Mouse (Mus musculus): ENCODE measurements at regions not wholly inside any gene's neighbourhood (a gene's known extent, or its start where the extent isn't known, plus 50 kb on each side); places are given as distances from the start of the nearest gene placed in this dataset.
"Not testable (repeated sequence)": the region's sequence is repeated elsewhere in the genome, so short reads cannot be mapped to it uniquely, and the experiment has no call there.

GRCm38 (mm10) chr4:3068306-3069223 is 98.6 kb upstream of the Vmn1r2 start:
- peak; percentile 15 for ATAC-seq (ENCODE audit: low read depth)
- H3K4me2 ChIP-seq (ENCODE audit: low read depth, low read length): no peak overlapping the region
- H3K4me1 ChIP-seq (ENCODE audit: control insufficient read depth, insufficient read depth, low read length): no peaks in the 10 kb centered on the region
- 78% methylated on average over 6 of the region's 6 CpGs for WGBS
- H3K4me3 ChIP-seq (ENCODE audit: low read depth, low read length): no peak overlapping the region
- H3K27me3 ChIP-seq (replicated peaks; ENCODE audit: control insufficient read depth, insufficient read depth, low read length): no peaks in the 10 kb centered on the region
- peaks cover 87% of the 10 kb centered on the region for H3K9me3 ChIP-seq (ENCODE audit: control insufficient read depth, low read length)
- H3K27ac ChIP-seq (replicated peaks; ENCODE audit: low read depth, low read length): no peak overlapping the region
- DNase-seq (ENCODE audit: low spot score): no peak
- H3K36me3 ChIP-seq (ENCODE audit: control insufficient read depth, insufficient read depth, low read length): no peaks in the 10 kb centered on the region
- H3K9ac ChIP-seq (ENCODE audit: low read depth, low read length): no peak overlapping the region

DNA sequence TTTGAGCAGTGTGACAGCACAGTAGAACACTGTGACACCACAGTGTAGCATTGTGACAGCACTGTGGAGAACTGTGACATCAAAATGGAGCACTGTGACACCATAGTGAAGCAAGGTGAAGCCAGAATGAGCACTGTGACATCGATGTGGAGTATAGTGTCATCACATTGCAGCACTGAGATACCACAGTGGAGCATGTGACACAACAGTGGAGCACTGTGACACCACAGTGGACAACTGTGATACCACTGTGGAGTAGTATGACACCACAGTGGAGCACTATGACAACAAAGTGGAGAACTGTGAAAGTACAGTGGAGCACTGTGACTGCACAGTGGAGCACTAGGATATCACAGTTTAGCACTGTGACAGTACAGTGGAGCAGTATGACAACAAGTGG is 97.8 kb upstream of the Vmn1r2 start:
- Histone ChIP-seq H3K9me3 (ENCODE audit: control insufficient read depth, low read length) (peaks cover 80% of the 10 kb centered on the region), H3K27ac (replicated peaks; ENCODE audit: low read depth, low read length) (no peak overlapping the region), H3K4me3 (ENCODE audit: low read depth, low read length) (no peak overlapping the region), H3K36me3 (ENCODE audit: control insufficient read depth, insufficient read depth, low read length) (no peaks in the 10 kb centered on the region), H3K9ac (ENCODE audit: low read depth, low read length) (no peak overlapping the region), H3K27me3 (replicated peaks; ENCODE audit: control insufficient read depth, insufficient read depth, low read length) (no peaks in the 10 kb centered on the region), H3K4me1 (ENCODE audit: control insufficient read depth, insufficient read depth, low read length) (no peaks in the 10 kb centered on the region), H3K4me2 (ENCODE audit: low read depth, low read length) (no peak overlapping the region)
- DNase-seq (ENCODE audit: low spot score): no peak
- peak; percentile 42 for ATAC-seq (ENCODE audit: low read depth)
- WGBS: 62% methylated on average over 1 of the region's 1 CpGs

DNA sequence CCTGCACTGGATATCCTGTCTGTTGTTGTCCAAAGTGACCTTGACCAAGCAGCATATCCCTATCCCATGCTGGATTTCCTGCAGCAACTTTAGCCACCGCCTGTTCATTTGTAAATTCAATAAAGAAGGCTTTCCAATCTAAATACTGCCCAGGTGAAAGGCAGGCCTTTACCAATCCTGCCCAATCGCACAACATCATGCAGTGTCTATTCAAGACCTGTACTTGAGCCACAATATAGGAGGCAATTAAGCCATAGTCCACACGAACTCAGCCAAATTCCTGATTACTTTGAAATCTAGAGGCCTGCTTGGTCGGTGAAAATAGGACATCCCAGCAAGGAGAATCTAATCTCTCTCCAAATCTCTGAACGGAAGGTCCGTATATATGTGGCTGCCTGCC is 95.8 kb upstream of the Vmn1r2 start:
- not testable (repeated sequence) for H3K36me3 ChIP-seq (ENCODE audit: control insufficient read depth, insufficient read depth, low read length); H3K4me1 ChIP-seq (ENCODE audit: control insufficient read depth, insufficient read depth, low read length); H3K4me2 ChIP-seq (ENCODE audit: low read depth, low read length); DNase-seq (ENCODE audit: low spot score); ATAC-seq (ENCODE audit: low read depth); H3K4me3 ChIP-seq (ENCODE audit: low read depth, low read length); H3K27me3 ChIP-seq (replicated peaks; ENCODE audit: control insufficient read depth, insufficient read depth, low read length); H3K27ac ChIP-seq (replicated peaks; ENCODE audit: low read depth, low read length); H3K9ac ChIP-seq (ENCODE audit: low read depth, low read length)
- 69% methylated on average over 6 of the region's 6 CpGs for WGBS
- H3K9me3 ChIP-seq (ENCODE audit: control insufficient read depth, low read length): peaks cover 60% of the 10 kb centered on the region

DNA sequence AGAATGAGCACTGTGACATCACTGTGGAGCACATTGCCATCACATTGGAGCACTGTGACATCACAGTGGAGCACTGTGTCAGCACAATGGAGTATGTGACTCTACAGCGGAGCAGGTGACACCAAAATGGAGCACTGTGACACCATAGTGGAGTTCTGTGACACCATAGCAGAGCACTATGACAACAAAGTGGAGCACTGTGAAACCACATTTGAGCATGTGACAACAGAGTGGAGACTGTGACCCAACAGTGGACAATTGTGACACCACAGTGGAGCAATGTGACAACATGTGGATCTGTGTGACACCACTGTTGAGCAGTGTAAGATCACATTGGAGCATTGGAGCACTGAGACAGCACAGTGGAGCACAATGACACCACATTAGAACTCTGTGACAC is 87.2 kb upstream of the Vmn1r2 start:
- no peaks in the 10 kb centered on the region for H3K27me3 ChIP-seq (replicated peaks; ENCODE audit: control insufficient read depth, insufficient read depth, low read length)
- H3K36me3 ChIP-seq (ENCODE audit: control insufficient read depth, insufficient read depth, low read length): no peaks in the 10 kb centered on the region
- no peak overlapping the region for H3K4me2 ChIP-seq (ENCODE audit: low read depth, low read length)
- ATAC-seq (ENCODE audit: low read depth) (no peak), DNase-seq (ENCODE audit: low spot score) (no peak)
- no peak overlapping the region for H3K27ac ChIP-seq (replicated peaks; ENCODE audit: low read depth, low read length)
- WGBS: 93% methylated on average over 1 of the region's 1 CpGs
- H3K4me3 ChIP-seq (ENCODE audit: low read depth, low read length): no peak overlapping the region
- H3K9ac ChIP-seq (ENCODE audit: low read depth, low read length): no peak overlapping the region
- H3K9me3 ChIP-seq (ENCODE audit: control insufficient read depth, low read length): peaks cover 58% of the 10 kb centered on the region
- no peaks in the 10 kb centered on the region for H3K4me1 ChIP-seq (ENCODE audit: control insufficient read depth, insufficient read depth, low read length)

DNA sequence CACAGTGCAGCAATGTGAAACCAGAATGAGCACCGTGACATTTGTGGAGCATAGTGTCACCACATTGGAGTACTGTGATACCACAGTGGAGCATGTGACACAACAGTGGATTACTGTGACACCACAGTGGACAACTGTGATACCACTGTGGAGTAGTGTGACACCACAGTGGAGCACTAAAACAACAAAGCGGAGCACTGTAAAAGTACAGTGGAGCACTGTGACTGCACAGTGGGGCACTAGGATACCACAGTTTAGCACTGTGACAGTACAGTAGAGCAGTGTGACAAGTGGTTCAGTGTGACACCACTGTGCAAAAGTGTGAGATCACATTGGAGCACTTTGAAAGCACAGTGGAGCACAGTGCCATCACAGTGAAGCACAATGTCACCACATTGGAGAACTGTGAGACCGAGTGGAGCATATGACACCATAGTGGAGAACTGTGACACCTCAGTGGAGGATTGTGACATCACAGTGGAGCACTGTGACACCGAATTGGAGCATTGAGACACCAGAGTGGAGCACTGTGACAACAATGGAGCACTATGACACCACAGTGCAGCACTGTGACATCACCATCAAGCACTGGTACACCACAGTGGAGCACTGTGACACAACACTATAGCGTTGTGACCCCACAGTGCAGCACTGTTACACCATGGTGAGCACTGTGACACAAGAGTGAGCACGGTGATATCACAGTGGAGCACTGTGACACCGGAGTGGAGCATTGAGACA is 86.6 kb upstream of the Vmn1r2 start:
- H3K4me3 ChIP-seq (ENCODE audit: low read depth, low read length): no peak overlapping the region
- no peaks in the 10 kb centered on the region for H3K4me1 ChIP-seq (ENCODE audit: control insufficient read depth, insufficient read depth, low read length)
- no peak overlapping the region for H3K4me2 ChIP-seq (ENCODE audit: low read depth, low read length)
- H3K9ac ChIP-seq (ENCODE audit: low read depth, low read length): no peak overlapping the region
- 58% methylated on average over 7 of the region's 7 CpGs for WGBS
- H3K27ac ChIP-seq (replicated peaks; ENCODE audit: low read depth, low read length): no peak overlapping the region
- DNase-seq (ENCODE audit: low spot score) (no peak), ATAC-seq (ENCODE audit: low read depth) (peak; percentile 23)
- peaks cover 64% of the 10 kb centered on the region for H3K9me3 ChIP-seq (ENCODE audit: control insufficient read depth, low read length)
- H3K27me3 ChIP-seq (replicated peaks; ENCODE audit: control insufficient read depth, insufficient read depth, low read length): no peaks in the 10 kb centered on the region
- H3K36me3 ChIP-seq (ENCODE audit: control insufficient read depth, insufficient read depth, low read length): no peaks in the 10 kb centered on the region

GRCm38 (mm10) chr4:3081148-3081952 is 85.8 kb upstream of the Vmn1r2 start:
- peak; percentile 13; the same call in 1 of the 2 replicates for ATAC-seq (ENCODE audit: low read depth)
- Histone ChIP-seq H3K27me3 (replicated peaks; ENCODE audit: control insufficient read depth, insufficient read depth, low read length) (no peaks in the 10 kb centered on the region), H3K9me3 (ENCODE audit: control insufficient read depth, low read length) (peaks cover 72% of the 10 kb centered on the region), H3K36me3 (ENCODE audit: control insufficient read depth, insufficient read depth, low read length) (no peaks in the 10 kb centered on the region), H3K4me3 (ENCODE audit: low read depth, low read length) (no peak overlapping the region), H3K9ac (ENCODE audit: low read depth, low read length) (no peak overlapping the region), H3K4me1 (ENCODE audit: control insufficient read depth, insufficient read depth, low read length) (no peaks in the 10 kb centered on the region), H3K27ac (replicated peaks; ENCODE audit: low read depth, low read length) (no peak overlapping the region), H3K4me2 (ENCODE audit: low read depth, low read length) (no peak overlapping the region)
- DNase-seq (ENCODE audit: low spot score): no peak
- WGBS: 60% methylated on average over 6 of the region's 6 CpGs

DNA sequence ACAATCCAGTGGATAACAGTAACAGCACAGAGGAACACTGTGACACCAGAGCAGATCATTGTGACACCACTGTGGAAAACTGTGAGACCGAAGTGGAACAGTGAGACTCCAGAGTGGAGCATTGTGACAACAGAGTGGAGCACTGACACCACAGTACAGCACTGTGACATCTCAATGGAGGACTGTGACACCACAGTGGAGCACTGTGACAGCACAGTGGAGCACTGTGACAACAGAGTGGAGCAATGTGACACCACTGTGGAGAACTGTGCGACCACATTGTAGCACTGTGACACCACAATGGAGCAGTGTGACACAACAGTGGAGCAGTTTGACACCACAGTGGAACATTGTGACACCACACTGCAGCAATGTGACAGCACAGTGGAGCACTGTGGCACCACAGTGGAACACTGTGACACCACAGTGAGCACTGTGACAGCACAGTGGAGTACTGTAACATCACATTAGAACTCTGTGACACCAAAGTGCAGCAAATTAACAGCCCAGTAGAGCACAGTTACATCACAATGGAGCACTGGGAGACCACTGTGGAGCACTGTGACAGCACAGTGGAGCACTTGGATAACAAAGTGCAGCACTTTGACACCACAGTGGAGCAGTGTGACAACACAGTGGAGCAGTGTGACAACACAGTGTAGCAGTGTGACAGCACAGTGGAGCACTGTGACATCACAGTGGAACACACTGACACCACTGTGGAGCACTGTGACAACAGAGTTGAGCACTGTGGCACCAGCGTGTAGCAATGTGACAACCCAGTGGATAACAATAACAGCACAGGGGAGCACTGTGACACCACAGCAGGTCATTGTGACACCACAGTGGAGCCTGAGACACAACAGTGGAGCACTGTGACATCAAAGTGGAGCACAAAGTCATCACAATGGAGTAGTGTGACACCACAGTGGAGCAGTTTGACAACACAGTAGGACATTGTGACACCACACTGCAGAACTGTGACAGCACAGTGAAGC is 84.9 kb upstream of the Vmn1r2 start:
- no peak overlapping the region for H3K4me2 ChIP-seq (ENCODE audit: low read depth, low read length)
- H3K36me3 ChIP-seq (ENCODE audit: control insufficient read depth, insufficient read depth, low read length): no peaks in the 10 kb centered on the region
- no peak overlapping the region for H3K27ac ChIP-seq (replicated peaks; ENCODE audit: low read depth, low read length)
- no peak overlapping the region for H3K4me3 ChIP-seq (ENCODE audit: low read depth, low read length)
- DNase-seq (ENCODE audit: low spot score) (peak; percentile 5), ATAC-seq (ENCODE audit: low read depth) (no peak)
- H3K9ac ChIP-seq (ENCODE audit: low read depth, low read length): no peak overlapping the region
- H3K4me1 ChIP-seq (ENCODE audit: control insufficient read depth, insufficient read depth, low read length): no peaks in the 10 kb centered on the region
- no peaks in the 10 kb centered on the region for H3K27me3 ChIP-seq (replicated peaks; ENCODE audit: control insufficient read depth, insufficient read depth, low read length)
- H3K9me3 ChIP-seq (ENCODE audit: control insufficient read depth, low read length): peaks cover 77% of the 10 kb centered on the region
- WGBS: 78% methylated on average over 3 of the region's 3 CpGs
